Mouse (Mus musculus) urinary bladder, adult 18-20 months (tissue): ENCODE measurements around the gene Phc1.

Source experiments
- DNase-seq, 2 experiments: peaks; one replicate each; pipeline ENCODE4 v3.0.0; 2022; ENCODE audit warnings: low spot score in 2 of 2, mixed read lengths in 2 of 2

The Phc1 gene

DNA sequence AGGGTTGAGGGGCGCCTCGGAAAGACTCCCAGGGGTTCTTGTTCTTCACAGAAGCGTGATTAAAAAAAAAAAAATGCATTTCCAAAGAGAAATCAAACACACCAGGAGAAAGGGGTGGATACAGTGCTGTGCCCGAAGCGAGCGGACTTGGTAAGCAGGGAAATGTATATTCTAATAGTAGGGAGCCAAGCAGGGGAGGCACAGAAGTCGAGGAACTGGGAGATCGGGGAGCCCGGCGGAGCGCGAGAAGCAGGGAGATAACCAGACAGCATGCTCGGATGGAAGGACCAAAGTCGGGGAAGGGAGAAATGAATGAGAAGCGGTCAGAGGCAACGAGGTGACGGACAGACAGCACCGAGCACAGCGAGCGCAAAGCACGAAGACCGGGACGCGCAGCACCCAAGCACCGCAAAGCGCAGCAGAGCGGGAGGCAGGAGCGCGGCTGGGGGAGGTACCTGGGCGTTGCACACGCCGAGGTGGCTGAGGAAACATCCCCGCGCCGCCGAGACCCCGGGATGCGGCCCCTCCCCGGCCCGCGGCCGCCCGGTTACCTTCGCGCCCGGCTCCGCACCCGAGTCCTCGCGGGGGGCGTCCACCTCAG, 1.2 kb downstream of the Phc1 start:
- peak; percentile 44 to 60 for DNase-seq

DNA sequence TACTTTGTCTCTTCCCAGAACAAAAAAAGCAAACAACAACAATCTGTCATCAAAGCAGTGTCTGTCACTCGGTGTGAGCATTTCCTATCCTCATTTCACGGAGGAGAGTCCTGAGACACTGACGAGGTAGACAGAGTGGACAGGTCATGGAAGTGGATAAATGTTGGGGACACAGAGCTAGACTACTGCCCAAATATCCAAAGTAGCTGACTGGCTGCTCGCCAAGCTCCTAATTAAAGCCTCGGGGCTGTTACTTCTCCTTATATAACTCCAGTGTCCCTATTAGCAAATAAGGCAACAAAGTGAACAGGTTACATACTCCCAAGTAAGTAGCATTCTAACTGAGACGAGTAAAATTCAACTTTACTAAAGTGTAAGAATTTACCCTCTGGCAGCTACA, 2.8 kb downstream of the Phc1 start:
- DNase-seq, result no peak

DNA sequence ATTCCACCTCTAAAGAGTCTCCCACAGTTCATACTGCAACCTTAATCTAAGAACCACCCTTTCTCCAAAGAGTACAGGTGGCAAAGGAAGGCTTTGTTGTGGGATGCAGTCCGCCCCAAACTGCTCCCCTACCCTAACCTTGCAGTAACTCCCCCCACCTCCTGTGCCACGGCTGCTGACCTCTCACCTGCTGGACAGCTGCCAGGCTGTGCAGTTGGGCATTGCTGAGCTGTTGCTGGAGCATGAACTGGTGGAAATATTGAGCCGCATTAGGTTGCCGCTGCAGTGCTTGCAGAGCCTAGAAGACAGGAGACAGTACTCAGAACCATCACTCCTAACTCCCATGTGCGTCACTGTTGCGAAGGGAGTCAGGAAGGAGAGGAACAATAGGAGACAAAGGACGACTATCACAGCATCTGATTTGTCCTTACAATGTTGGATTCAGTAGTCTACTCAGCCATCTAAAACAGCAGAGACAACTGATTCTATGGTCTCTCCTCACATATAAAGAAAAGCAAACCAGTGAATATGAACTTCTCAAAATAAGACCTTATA, 5.5 kb downstream of the Phc1 start:
- no peak for DNase-seq

- DNase-seq, result no peak
Measured at GRCm38 (mm10) chr6:122333081-122333612, 7.2 kb downstream of the Phc1 start.

DNA sequence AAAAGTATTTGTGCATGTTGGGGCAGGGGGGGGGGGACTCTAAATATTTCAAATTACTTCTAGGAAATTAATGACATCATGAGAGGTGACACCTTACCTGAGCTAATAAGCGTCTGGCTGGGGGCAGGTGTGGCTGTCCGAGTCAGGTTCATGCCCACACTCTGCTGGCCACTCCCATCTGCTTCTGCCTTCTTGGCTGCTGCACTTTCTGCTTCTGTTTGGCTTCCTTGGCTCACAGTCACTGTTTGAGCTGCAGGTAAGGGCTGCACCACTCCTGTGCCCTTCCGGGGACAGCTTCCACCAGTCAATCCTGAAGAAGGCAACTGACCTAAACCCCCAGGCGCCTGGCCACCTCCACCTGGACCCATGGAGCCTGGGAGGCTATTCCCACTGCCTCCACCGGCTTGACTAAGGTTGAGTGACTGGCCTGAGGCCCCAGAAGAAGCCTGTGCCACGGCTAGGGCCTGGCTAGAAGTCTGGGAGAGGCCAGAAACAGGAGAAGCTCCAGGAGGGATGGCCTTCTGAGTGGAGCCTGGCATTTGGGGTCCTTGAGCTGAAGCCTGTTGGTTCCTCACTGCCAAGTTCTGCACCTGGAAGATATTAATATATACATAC, 14.9 kb downstream of the Phc1 start:
- no peak for DNase-seq

DNA sequence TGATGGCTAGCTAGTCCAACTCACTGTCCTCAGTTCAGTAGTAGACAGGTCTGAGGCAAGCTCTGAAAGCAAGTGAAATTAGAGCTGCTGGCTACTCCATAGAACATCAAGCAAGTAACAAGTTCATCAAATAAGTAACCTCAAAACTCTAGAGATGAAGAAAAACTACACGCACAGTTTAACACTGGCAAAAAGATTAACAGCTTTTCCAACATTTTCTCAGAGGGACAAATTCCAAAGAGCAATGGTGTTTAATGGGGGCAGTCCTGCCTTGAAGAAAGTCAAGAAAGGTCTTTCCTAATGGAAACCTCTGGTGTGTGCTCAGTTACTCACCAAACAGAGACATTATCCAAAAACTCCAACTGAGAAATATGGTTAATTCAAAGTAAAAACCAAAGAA, 21.6 kb downstream of the Phc1 start:
- DNase-seq, result no peak

GRCm38 (mm10) chr6:122310187-122310820, 30.1 kb downstream of the Phc1 start:
- DNase-seq, result no peak

GRCm38 (mm10) chr6:122309446-122309960, 30.9 kb downstream of the Phc1 start:
- DNase-seq, result no peak

GRCm38 (mm10) chr6:122308505-122309393, 31.6 kb downstream of the Phc1 start, which contains the start of gene M6pr:
Gene M6pr (plus strand): TSS chr6:122308720.
- peak; percentile 83 to 94 for DNase-seq

GRCm38 (mm10) chr6:122308136-122308504, 32.2 kb downstream of the Phc1 start:
- DNase-seq, result no peak

- no peak for DNase-seq
Measured at GRCm38 (mm10) chr6:122306707-122307106, 33.7 kb downstream of the Phc1 start.

GRCm38 (mm10) chr6:122304790-122305555, 35.4 kb downstream of the Phc1 start:
- no peak for DNase-seq

GRCm38 (mm10) chr6:122304355-122304754, 36.0 kb downstream of the Phc1 start:
- DNase-seq, result peak; percentile 18 to 65

DNA sequence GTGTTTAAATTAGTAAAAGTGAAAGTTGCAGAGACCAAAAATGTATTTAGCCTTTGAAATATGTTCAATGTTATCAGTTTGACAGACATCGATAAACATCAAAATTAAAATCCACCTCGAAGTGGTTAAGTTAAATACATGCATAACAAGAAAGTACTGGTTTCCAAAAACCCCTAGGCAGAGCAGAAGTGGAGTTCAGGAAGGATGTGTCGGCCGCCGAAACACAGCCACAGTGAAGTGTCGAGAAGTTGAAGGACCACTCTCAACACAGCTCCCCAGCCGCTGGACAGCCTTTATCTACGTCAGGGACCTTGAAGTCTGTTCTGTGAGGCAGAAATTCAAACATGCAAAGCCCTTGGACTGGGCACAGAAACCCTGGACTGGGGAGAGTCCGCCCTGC, 36.8 kb downstream of the Phc1 start:
- DNase-seq, result no peak

- no peak for DNase-seq
Measured at GRCm38 (mm10) chr6:122302661-122303060, 37.7 kb downstream of the Phc1 start.

- DNase-seq, result no peak
Measured at GRCm38 (mm10) chr6:122302121-122302520, 38.2 kb downstream of the Phc1 start.

DNA sequence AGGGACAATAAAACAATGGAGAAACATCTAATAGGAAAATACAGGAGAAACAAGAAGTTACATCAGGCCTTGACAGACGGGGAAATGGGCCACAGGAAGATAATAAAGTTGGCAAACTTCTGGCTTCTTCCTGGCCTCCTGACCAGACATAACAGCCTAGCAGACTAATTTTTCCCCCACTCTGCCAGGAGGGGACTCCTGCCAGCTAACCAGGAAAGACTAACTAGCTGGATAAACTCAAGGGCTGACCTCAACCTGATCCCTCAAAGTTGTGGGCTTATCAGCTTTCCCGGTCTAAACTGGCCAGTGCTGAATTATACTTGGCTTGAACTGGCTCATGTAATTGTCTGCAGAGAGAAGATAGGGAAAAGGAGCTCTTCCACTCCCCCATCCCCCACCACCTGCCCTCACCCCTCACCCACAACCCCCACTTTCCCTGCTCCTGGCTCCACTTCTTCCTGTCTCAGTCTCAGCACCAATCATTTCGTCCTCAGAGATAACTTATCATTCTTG, 40.7 kb downstream of the Phc1 start:
- DNase-seq, result no peak

- DNase-seq, result no peak
Measured at GRCm38 (mm10) chr6:122298223-122298609, 42.1 kb downstream of the Phc1 start.

DNA sequence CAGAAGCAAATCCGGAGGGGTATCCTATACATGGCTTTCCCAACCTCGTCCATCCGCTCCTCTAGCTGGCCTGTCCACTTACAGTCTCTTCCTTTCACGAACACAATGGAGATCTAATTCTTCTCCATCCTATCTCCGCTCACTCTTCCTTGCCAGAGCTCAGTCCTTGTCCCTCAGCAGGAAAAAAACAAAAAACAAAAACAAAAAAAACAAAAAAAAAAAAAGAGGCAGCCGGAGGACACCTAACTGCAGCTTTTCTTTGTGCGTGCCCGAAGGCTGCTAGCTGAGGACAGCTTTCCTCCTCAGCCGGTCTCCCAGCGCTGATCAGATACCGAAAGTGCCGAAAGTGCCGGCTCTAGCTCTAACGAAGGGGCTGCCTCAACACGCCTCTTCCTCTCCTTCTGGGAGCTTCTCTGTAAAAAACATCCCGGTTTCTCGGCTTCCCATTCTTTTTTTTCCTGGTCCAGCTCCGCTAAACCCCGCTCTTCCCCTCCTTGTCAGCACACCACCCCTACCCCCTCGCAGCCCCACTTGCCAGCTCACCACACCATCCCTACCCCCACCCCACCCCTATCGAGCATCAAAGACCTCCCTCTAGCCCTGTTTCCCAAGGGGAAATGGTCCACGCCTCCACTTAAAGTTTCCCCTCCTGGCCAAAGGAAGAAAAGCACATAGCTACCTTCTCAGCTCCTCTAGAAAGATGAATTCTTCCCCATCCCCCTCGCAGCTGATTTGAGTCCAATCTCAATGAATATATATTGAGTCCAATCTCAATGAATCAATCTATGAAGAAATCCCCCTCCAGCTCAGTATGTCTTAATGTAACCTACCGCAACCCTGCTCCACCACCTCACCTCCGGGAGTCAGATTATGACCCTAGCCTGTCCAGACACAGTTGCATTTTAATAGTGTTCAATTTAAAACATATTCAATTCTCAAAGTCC, 42.8 kb downstream of the Phc1 start:
- DNase-seq, result no peak
